Mouse (Mus musculus): ENCODE measurements around the gene Ndufs7.
A peak's percentile ranks its signal among the peaks of the same experiment; 100 is the strongest.
"Not testable (repeated sequence)": the region's sequence is repeated elsewhere in the genome, so short reads cannot be mapped to it uniquely, and the experiment has no call there.

The Ndufs7 gene

GRCm38 (mm10) chr10:80242607-80243006, 6.3 kb upstream of the Ndufs7 start:
- no peak for DNase-seq

- DNase-seq = no peak
Measured at GRCm38 (mm10) chr10:80244791-80245399, 4.0 kb upstream of the Ndufs7 start.

- DNase-seq = peak; percentile 89
Measured at GRCm38 (mm10) chr10:80245600-80245999, 3.3 kb upstream of the Ndufs7 start.

GRCm38 (mm10) chr10:80247849-80248248, 1.1 kb upstream of the Ndufs7 start:
- DNase-seq = no peak

GRCm38 (mm10) chr10:80248437-80248836, 484 bp upstream of the Ndufs7 start:
- not testable (repeated sequence) for DNase-seq

GRCm38 (mm10) chr10:80250059-80250458, 1.1 kb downstream of the Ndufs7 start:
- no peak for DNase-seq

GRCm38 (mm10) chr10:80250573-80250972, 1.7 kb downstream of the Ndufs7 start:
- no peak for DNase-seq

- no peak for DNase-seq
Measured at GRCm38 (mm10) chr10:80252011-80252410, 3.1 kb downstream of the Ndufs7 start.

GRCm38 (mm10) chr10:80252493-80253274, 3.8 kb downstream of the Ndufs7 start:
- DNase-seq = no peak

GRCm38 (mm10) chr10:80253551-80253950, 4.6 kb downstream of the Ndufs7 start:
- no peak for DNase-seq

- DNase-seq = no peak
Measured at GRCm38 (mm10) chr10:80254331-80255297, 5.7 kb downstream of the Ndufs7 start.

GRCm38 (mm10) chr10:80255881-80256535, 7.1 kb downstream of the Ndufs7 start:
- no peak for DNase-seq

GRCm38 (mm10) chr10:80257936-80258335, 9.0 kb downstream of the Ndufs7 start:
- no peak for DNase-seq

- DNase-seq = no peak
Measured at GRCm38 (mm10) chr10:80258752-80259462, 10.0 kb downstream of the Ndufs7 start.

GRCm38 (mm10) chr10:80259463-80259805, 10.5 kb downstream of the Ndufs7 start:
- no peak for DNase-seq

GRCm38 (mm10) chr10:80259861-80260641, 11.1 kb downstream of the Ndufs7 start:
- peak; percentile 76 for DNase-seq

- DNase-seq = peak; percentile 92
Measured at GRCm38 (mm10) chr10:80260642-80261584, 12.0 kb downstream of the Ndufs7 start, which contains the start of the genes Gamt and Dazap1. Gene Gamt (minus strand): TSS chr10:80261012. Gene Dazap1 (plus strand): TSS chr10:80261486.

GRCm38 (mm10) chr10:80261585-80261968, 12.7 kb downstream of the Ndufs7 start:
- peak; percentile 87 for DNase-seq

GRCm38 (mm10) chr10:80262169-80262568, 13.2 kb downstream of the Ndufs7 start:
- no peak for DNase-seq

- no peak for DNase-seq
Measured at GRCm38 (mm10) chr10:80262776-80263365, 13.9 kb downstream of the Ndufs7 start.

Measured in cerebellum, adult 8-10 months (tissue).